Mouse (Mus musculus) limb, embryonic 13.5 days (tissue): ENCODE measurements around the gene Arhgap28. TPM values are rescaled to one million over a fixed set of nuclear protein-coding genes. Genes with fewer than 3 reads are reported as not detected.

Experiments
- ATAC-seq: fragments of 200-750 bp; cut with Nextera tagmentation; 2 replicates; pipeline ENCODE4 v1.8.0; 2017; ENCODE audit warnings: low read depth, moderate number of reproducible peaks, moderate TSS enrichment; ENCODE audit not compliant: low FRiP score
- H3K27ac ChIP-seq: fragments of 300-500 bp; sonication (generic); 2 replicates; pipeline ENCODE4 v1.5.1; 2015; ENCODE audit warnings: inconsistent platforms, mild to moderate bottlenecking, moderate library complexity
- H3K27me3 ChIP-seq: fragments of 300-500 bp; sonication (generic); 2 replicates; pipeline ENCODE4 v1.6.1; 2015; ENCODE audit warnings: mild to moderate bottlenecking, inconsistent platforms
- H3K36me3 ChIP-seq: fragments of 300-500 bp; sonication (generic); 2 replicates; pipeline ENCODE4 v1.6.1; 2015; ENCODE audit warnings: inconsistent platforms, mild to moderate bottlenecking, moderate library complexity
- H3K4me1 ChIP-seq: fragments of 300-500 bp; sonication (generic); 2 replicates; pipeline ENCODE4 v1.6.1; 2015; ENCODE audit warnings: inconsistent platforms
- H3K4me2 ChIP-seq: fragments of 300-500 bp; sonication (generic); replicated peaks from 2 replicates; pipeline ENCODE4 v1.6.1; 2015; ENCODE audit warnings: inconsistent platforms, mild to moderate bottlenecking, moderate library complexity
- H3K4me3 ChIP-seq: fragments of 300-500 bp; sonication (generic); 2 replicates; pipeline ENCODE4 v1.5.1; 2015; ENCODE audit warnings: moderate library complexity, mild to moderate bottlenecking, inconsistent platforms
- H3K9ac ChIP-seq: fragments of 300-500 bp; sonication (generic); 2 replicates; pipeline ENCODE4 v1.6.1; 2015; ENCODE audit warnings: mild to moderate bottlenecking, inconsistent platforms
- H3K9me3 ChIP-seq: fragments of 300-500 bp; sonication (generic); 2 replicates; pipeline ENCODE4 v1.6.1; 2016; ENCODE audit warnings: inconsistent platforms
- WGBS: fragments of 180-500 bp; shearing (Covaris S2); methylation state at CpG from one replicate; pipeline ENCODE4 v1.1.7; 2015; 5-methylcytosine and 5-hydroxymethylcytosine counted together
- polyA plus RNA-seq: library from polyadenylated mRNA; unstranded; fragments of >200 nt; fragmentation: Nextera tagmentation; extraction: Ambion mirVana; gene quantifications from 2 replicates; pipeline ENCODE4 v1.2.1, GENCODE M21; 2015

The Arhgap28 gene
- polyA plus RNA-seq, 1 experiment from 2014 or later: 66.1 TPM

DNA sequence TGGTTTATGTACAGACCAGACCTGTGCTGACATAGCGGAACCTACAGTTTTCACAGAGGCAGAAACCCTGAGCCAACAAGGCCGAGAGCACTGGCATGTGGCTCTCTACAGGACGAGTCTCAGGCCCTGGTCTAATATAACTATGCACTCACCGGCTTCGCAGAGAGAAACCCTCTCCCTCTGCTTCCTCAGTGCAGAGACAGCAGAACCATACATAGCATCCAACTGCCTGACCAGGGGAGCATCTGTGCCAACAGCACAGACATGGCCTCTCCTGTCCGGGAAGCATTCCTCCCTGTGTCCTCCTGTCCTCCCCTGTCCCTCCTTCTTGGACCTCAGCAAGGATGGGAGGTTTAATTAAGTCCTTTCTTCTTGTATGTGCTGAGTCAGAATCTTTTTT lies 75.6 kb downstream of the Arhgap28 start:
- H3K27me3 ChIP-seq: no peaks in the 10 kb centered on the region
- peaks cover 40% of the 10 kb centered on the region for H3K36me3 ChIP-seq
- no peak overlapping the region for H3K4me2 ChIP-seq
- no peak overlapping the region for H3K9ac ChIP-seq
- no peak for ATAC-seq
- H3K9me3 ChIP-seq: no peaks in the 10 kb centered on the region
- WGBS: 84% methylated on average over 6 of the region's 6 CpGs
- H3K4me3 ChIP-seq: no peak overlapping the region
- no peak overlapping the region for H3K27ac ChIP-seq
- H3K4me1 ChIP-seq: peaks cover 13% of the 10 kb centered on the region

DNA sequence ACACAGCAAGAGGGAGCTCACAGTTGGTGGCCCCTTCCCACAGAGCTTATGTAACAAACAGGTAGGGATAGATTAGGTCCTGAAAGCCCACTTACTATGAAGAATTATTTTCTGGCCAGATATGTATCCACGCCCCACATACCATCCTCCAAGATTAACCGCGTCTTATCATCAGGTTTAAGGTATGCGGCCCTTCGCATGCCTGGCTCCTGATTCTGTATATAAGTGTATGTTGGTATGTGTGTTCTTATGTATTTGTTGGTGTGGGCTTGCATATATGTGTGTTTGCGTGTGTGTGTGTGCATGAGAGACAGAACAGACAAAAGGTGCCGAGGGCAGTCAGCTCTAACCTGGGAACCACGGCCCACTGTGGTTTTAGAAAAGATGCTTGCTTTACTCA lies 76.1 kb downstream of the Arhgap28 start:
- no peak for ATAC-seq
- Histone ChIP-seq H3K9me3 (no peaks in the 10 kb centered on the region), H3K4me3 (no peak overlapping the region), H3K4me2 (no peak overlapping the region), H3K27ac (no peak overlapping the region), H3K9ac (no peak overlapping the region), H3K36me3 (peaks cover 36% of the 10 kb centered on the region), H3K27me3 (no peaks in the 10 kb centered on the region), H3K4me1 (peaks cover 13% of the 10 kb centered on the region)
- 92% methylated on average over 8 of the region's 8 CpGs for WGBS

DNA sequence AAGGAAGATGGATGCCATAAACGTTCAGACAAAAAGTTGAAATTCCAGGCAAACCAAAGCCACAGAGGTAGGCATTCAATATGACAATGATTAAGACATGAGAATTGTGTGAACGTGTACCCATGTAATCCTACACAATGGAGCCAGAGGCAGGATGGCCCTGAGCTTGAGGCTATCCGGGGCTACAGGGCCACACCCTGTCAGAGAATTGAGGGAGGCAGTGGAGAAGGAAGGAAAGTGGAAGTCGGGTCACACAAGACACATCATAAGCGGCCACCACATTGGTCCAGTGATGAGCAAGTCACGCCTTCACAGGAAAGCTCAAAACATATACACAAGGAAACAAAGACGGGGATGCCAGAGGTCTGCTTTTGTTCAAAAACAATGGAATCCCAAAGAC lies 84.0 kb downstream of the Arhgap28 start:
- H3K27me3 ChIP-seq: no peaks in the 10 kb centered on the region
- H3K4me3 ChIP-seq: no peak overlapping the region
- no peak overlapping the region for H3K4me2 ChIP-seq
- no peak overlapping the region for H3K9ac ChIP-seq
- 0 out of 2 replicates have a peak, but pooled peaks cover 8% of the 10 kb centered on the region for H3K4me1 ChIP-seq
- peaks cover 6% of the 10 kb centered on the region; the same call in 1 of the 2 replicates for H3K36me3 ChIP-seq
- H3K27ac ChIP-seq: no peak overlapping the region
- no peak for ATAC-seq
- no peaks in the 10 kb centered on the region for H3K9me3 ChIP-seq
- 84% methylated on average over 7 of the region's 7 CpGs for WGBS

DNA sequence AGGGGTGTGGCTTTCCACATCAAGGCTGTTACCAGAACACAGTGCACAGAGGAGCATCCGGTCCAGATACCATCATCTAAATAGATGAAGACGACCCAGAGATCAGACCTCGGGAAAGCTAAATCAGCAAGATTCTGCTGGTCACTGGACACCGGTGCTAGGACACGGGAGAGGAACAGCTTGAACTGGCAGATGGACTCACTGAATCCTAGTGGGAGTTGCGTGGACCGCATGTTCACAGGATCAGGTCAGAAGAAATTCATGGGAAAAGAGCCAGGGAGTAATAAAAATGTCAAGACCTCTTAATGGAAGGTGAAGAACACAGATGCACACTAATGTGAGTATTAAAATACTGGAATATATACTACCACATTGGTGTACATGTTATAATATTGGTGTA lies 85.7 kb downstream of the Arhgap28 start:
- no peak for ATAC-seq
- Histone ChIP-seq H3K36me3 (peaks cover 6% of the 10 kb centered on the region; the same call in 1 of the 2 replicates), H3K27me3 (no peaks in the 10 kb centered on the region), H3K9me3 (no peaks in the 10 kb centered on the region), H3K27ac (no peak overlapping the region), H3K4me3 (no peak overlapping the region), H3K4me2 (no peak overlapping the region), H3K4me1 (peaks cover 15% of the 10 kb centered on the region), H3K9ac (no peak overlapping the region)
- WGBS: 87% methylated on average over 7 of the region's 7 CpGs

- peaks cover 6% of the 10 kb centered on the region; the same call in 1 of the 2 replicates for H3K36me3 ChIP-seq
- H3K27me3 ChIP-seq: no peaks in the 10 kb centered on the region
Measured at GRCm38 (mm10) chr17:67916901-67917300, 87.0 kb downstream of the Arhgap28 start.

DNA sequence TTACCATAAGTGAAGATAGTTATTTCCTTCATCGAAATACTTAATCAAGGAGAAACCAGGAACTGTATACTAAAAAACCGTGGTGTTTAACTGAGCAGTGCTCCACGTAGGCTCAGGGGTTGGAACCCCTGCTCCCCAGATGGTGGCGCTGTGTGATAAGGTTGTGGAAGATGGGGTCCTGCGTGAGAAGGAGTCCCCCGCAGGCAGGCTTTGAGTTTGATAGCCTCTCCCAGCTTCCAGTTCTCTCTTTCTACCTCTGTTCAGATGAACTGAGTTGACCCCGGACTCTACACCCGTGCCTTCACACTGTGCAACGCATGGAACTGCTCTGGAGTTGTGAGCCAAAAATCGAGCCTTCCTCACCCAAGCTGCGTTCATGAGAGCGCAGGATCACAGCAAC lies 91.3 kb downstream of the Arhgap28 start:
- no peaks in the 10 kb centered on the region for H3K27me3 ChIP-seq
- H3K9ac ChIP-seq: no peak overlapping the region
- peaks cover 47% of the 10 kb centered on the region for H3K4me1 ChIP-seq
- WGBS: 54% methylated on average over 12 of the region's 12 CpGs
- no peak overlapping the region for H3K4me3 ChIP-seq
- H3K4me2 ChIP-seq: no peak overlapping the region
- peaks cover 3% of the 10 kb centered on the region; the same call in 1 of the 2 replicates for H3K36me3 ChIP-seq
- peak overlapping the region; percentile 6; the same call in 1 of the 2 replicates for H3K27ac ChIP-seq
- peak; percentile 60 for ATAC-seq
- no peaks in the 10 kb centered on the region for H3K9me3 ChIP-seq

More at GRCm38 (mm10) chr17:67916901-67917300, 87.0 kb downstream of the Arhgap28 start:
- Histone ChIP-seq H3K4me3 (no peak overlapping the region), H3K9ac (no peak overlapping the region), H3K4me2 (no peak overlapping the region), H3K27ac (no peak overlapping the region), H3K9me3 (no peaks in the 10 kb centered on the region), H3K4me1 (peaks cover 26% of the 10 kb centered on the region)
- ATAC-seq: no peak
- WGBS: 93% methylated on average over 2 of the region's 2 CpGs

DNA sequence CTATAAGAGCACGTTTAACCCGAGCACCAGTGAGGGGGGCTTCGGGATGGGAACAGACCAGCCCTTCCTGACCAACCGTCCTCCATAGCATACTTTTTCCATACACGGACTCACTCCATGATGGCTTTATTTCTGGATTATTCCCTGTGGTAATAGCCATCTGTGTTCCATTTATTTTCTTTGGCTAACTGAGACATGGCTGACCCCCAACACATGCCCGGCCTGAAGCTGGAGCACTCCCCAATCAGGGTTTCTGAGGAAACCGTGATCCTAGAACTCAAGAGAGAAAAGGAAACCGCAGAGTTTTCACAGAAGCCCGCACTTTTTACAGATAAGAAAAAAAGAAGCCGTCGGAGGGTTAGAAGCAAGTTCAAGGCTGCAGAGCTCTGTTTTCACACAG lies 91.9 kb downstream of the Arhgap28 start:
- no peak for ATAC-seq
- Histone ChIP-seq H3K27me3 (no peaks in the 10 kb centered on the region), H3K4me1 (peaks cover 48% of the 10 kb centered on the region), H3K9me3 (no peaks in the 10 kb centered on the region), H3K36me3 (peaks cover 3% of the 10 kb centered on the region; the same call in 1 of the 2 replicates), H3K4me3 (no peak overlapping the region), H3K9ac (no peak overlapping the region), H3K27ac (peak overlapping the region; percentile 39; the same call in 1 of the 2 replicates), H3K4me2 (no peak overlapping the region)
- 60% methylated on average over 11 of the region's 11 CpGs for WGBS

- peaks cover 48% of the 10 kb centered on the region for H3K4me1 ChIP-seq
- H3K9me3 ChIP-seq: no peaks in the 10 kb centered on the region
- H3K27ac ChIP-seq: no peak overlapping the region
- no peak overlapping the region for H3K4me3 ChIP-seq
- no peak overlapping the region for H3K9ac ChIP-seq
- WGBS: 71% methylated on average over 4 of the region's 4 CpGs
- H3K27me3 ChIP-seq: no peaks in the 10 kb centered on the region
- ATAC-seq: no peak
- H3K36me3 ChIP-seq: no peaks in the 10 kb centered on the region
- H3K4me2 ChIP-seq: no peak overlapping the region
Measured at GRCm38 (mm10) chr17:67908537-67908936, 95.4 kb downstream of the Arhgap28 start.

DNA sequence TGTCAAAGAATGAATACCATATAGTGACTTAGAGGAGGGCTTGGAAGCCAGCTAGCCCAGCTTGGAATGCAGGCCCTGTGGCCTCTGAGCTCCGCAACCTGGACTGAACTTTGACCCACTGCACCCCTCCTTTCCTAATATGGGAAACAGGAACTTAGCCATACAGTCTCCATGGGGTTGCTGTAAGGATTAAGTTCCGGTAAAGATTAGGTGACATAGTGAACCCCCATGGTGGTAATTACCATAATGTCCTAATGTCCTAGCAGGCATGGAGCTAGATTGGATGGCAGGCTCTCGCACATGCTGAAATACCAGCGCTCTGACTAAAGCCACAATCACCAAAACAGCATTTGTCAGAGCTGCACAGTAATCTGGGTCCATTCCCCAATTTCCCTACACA lies 95.8 kb downstream of the Arhgap28 start:
- H3K4me1 ChIP-seq: peaks cover 44% of the 10 kb centered on the region
- H3K27me3 ChIP-seq: no peaks in the 10 kb centered on the region
- no peak overlapping the region for H3K4me3 ChIP-seq
- no peak overlapping the region for H3K27ac ChIP-seq
- no peaks in the 10 kb centered on the region for H3K9me3 ChIP-seq
- H3K9ac ChIP-seq: no peak overlapping the region
- no peak for ATAC-seq
- H3K36me3 ChIP-seq: no peaks in the 10 kb centered on the region
- WGBS: 72% methylated on average over 4 of the region's 4 CpGs
- no peak overlapping the region for H3K4me2 ChIP-seq

- Histone ChIP-seq H3K4me3 (no peak overlapping the region), H3K27me3 (no peaks in the 10 kb centered on the region), H3K9ac (no peak overlapping the region), H3K4me1 (peaks cover 40% of the 10 kb centered on the region), H3K27ac (no peak overlapping the region), H3K9me3 (no peaks in the 10 kb centered on the region), H3K36me3 (no peaks in the 10 kb centered on the region), H3K4me2 (no peak overlapping the region)
- ATAC-seq: no peak
- WGBS: 75% methylated on average over 10 of the region's 10 CpGs
Measured at GRCm38 (mm10) chr17:67907532-67908054, 96.3 kb downstream of the Arhgap28 start.

GRCm38 (mm10) chr17:67906236-67906635 lies 97.7 kb downstream of the Arhgap28 start:
- H3K27me3 ChIP-seq: no peaks in the 10 kb centered on the region
- WGBS: 79% methylated on average over 3 of the region's 3 CpGs

GRCm38 (mm10) chr17:67904315-67904944 lies 99.5 kb downstream of the Arhgap28 start:
- no peak overlapping the region for H3K27ac ChIP-seq
- 86% methylated on average over 14 of the region's 14 CpGs for WGBS
- H3K4me1 ChIP-seq: peaks cover 26% of the 10 kb centered on the region
- no peaks in the 10 kb centered on the region for H3K27me3 ChIP-seq
- no peak overlapping the region for H3K4me2 ChIP-seq
- H3K9me3 ChIP-seq: no peaks in the 10 kb centered on the region
- no peak overlapping the region for H3K9ac ChIP-seq
- no peak overlapping the region for H3K4me3 ChIP-seq
- H3K36me3 ChIP-seq: peaks cover 18% of the 10 kb centered on the region
- ATAC-seq: no peak

More at GRCm38 (mm10) chr17:67906236-67906635, 97.7 kb downstream of the Arhgap28 start:
- Histone ChIP-seq H3K9me3 (no peaks in the 10 kb centered on the region), H3K36me3 (peaks cover 2% of the 10 kb centered on the region), H3K9ac (no peak overlapping the region), H3K4me1 (peaks cover 27% of the 10 kb centered on the region), H3K4me2 (no peak overlapping the region), H3K27ac (no peak overlapping the region), H3K4me3 (no peak overlapping the region)
- no peak for ATAC-seq

- Histone ChIP-seq H3K9me3 (no peaks in the 10 kb centered on the region), H3K9ac (no peak overlapping the region), H3K4me3 (no peak overlapping the region), H3K27me3 (no peaks in the 10 kb centered on the region), H3K27ac (no peak overlapping the region), H3K4me2 (no peak overlapping the region), H3K4me1 (peaks cover 12% of the 10 kb centered on the region), H3K36me3 (peaks cover 32% of the 10 kb centered on the region)
- 83% methylated on average over 4 of the region's 4 CpGs for WGBS
- ATAC-seq: no peak
Measured at GRCm38 (mm10) chr17:67902847-67903246, 101.1 kb downstream of the Arhgap28 start.
